Mouse (Mus musculus) common myeloid progenitor, adult 5-6 weeks (primary cell): ENCODE results near the gene Dcakd. TPM values are rescaled to one million over a fixed set of nuclear protein-coding genes. Genes with fewer than 3 reads are reported as not detected.

Source experiments
- ATAC-seq: replicated peaks from 2 replicates; pipeline ENCODE4 v1.8.0; 2016; ENCODE audit warnings: low read depth, mild to moderate bottlenecking, moderate TSS enrichment, inconsistent platforms; ENCODE audit not compliant: poor library complexity, severe bottlenecking
- total RNA-seq: library from RNA; stranded (forward); fragments of 200-1000, 187-1606 nt; gene quantifications from 2 replicates; pipeline ENCODE4 v1.2.3, GENCODE M21; 2017

Gene Dcakd
- total RNA-seq, 1 experiment from 2014 or later = 18.7 TPM

GRCm38 (mm10) chr11:103050153-103050552 is 22.0 kb upstream of the Dcakd start:
- no peak for ATAC-seq

- no peak for ATAC-seq
These were observed 21.5 kb upstream of the Dcakd start for GRCm38 (mm10) chr11:103049611-103050010.

- no peak for ATAC-seq
These were observed 18.2 kb upstream of the Dcakd start for GRCm38 (mm10) chr11:103046286-103046685.

GRCm38 (mm10) chr11:103043982-103044381 is 15.8 kb upstream of the Dcakd start:
- no peak for ATAC-seq

- ATAC-seq = no peak
These were observed 14.7 kb upstream of the Dcakd start for GRCm38 (mm10) chr11:103042828-103043227.

- ATAC-seq = no peak
These were observed 9.9 kb upstream of the Dcakd start for GRCm38 (mm10) chr11:103038037-103038436.

- ATAC-seq = no peak
These were observed 8.8 kb upstream of the Dcakd start for GRCm38 (mm10) chr11:103036881-103037465.

GRCm38 (mm10) chr11:103035007-103035406 is 6.9 kb upstream of the Dcakd start:
- no peak for ATAC-seq

GRCm38 (mm10) chr11:103033030-103033429 is 4.9 kb upstream of the Dcakd start:
- ATAC-seq = no peak

- peak; percentile 16 for ATAC-seq
These were observed 460 bp downstream of the Dcakd start for GRCm38 (mm10) chr11:103027570-103028175.

GRCm38 (mm10) chr11:103026901-103027300 is 1.2 kb downstream of the Dcakd start:
- no peak for ATAC-seq

GRCm38 (mm10) chr11:103023974-103024373 is 4.2 kb downstream of the Dcakd start:
- ATAC-seq = no peak

- no peak for ATAC-seq
These were observed 7.3 kb downstream of the Dcakd start for GRCm38 (mm10) chr11:103020713-103021335.

- ATAC-seq = no peak
These were observed 8.8 kb downstream of the Dcakd start for GRCm38 (mm10) chr11:103019325-103019724.

GRCm38 (mm10) chr11:103018860-103019259 is 9.3 kb downstream of the Dcakd start:
- ATAC-seq = no peak

GRCm38 (mm10) chr11:103017661-103018060 is 10.5 kb downstream of the Dcakd start:
- ATAC-seq = no peak

- peak; percentile 99 for ATAC-seq
These were observed 11.2 kb downstream of the Dcakd start for GRCm38 (mm10) chr11:103016930-103017329.

- no peak for ATAC-seq
These were observed 12.0 kb downstream of the Dcakd start for GRCm38 (mm10) chr11:103015881-103016825.

GRCm38 (mm10) chr11:103011206-103011497 is 17.0 kb downstream of the Dcakd start:
- no peak for ATAC-seq

GRCm38 (mm10) chr11:103010454-103011205 is 17.5 kb downstream of the Dcakd start:
- ATAC-seq = no peak
